Mouse (Mus musculus) cerebellum, adult 2 months (tissue): ENCODE data around the gene Ptbp3. TPM values are rescaled to one million over a fixed set of nuclear protein-coding genes. Genes with fewer than 3 reads are reported as not detected.

Experiments
- DNase-seq, 2 experiments: peaks; one replicate each; pipeline ENCODE4 v3.0.0; 2021
- H3K27ac ChIP-seq: fragments of 200-500 bp; 2 replicates; pipeline ENCODE4 v1.5.1; 2012; ENCODE audit warnings: low read length, control low read depth, inconsistent platforms; ENCODE audit not compliant: insufficient read depth
- H3K27me3 ChIP-seq: fragments of 200-500 bp; 2 replicates; pipeline ENCODE4 v1.6.1; 2012; ENCODE audit warnings: inconsistent platforms, mild to moderate bottlenecking, low read length, moderate library complexity; ENCODE audit not compliant: control insufficient read depth, insufficient read depth
- H3K4me1 ChIP-seq: fragments of 200-500 bp; 2 replicates; pipeline ENCODE4 v1.6.1; 2011; ENCODE audit warnings: low read length; ENCODE audit not compliant: control insufficient read depth, insufficient read depth
- H3K4me3 ChIP-seq: fragments of 200-500 bp; replicated peaks from 2 replicates; pipeline ENCODE3; 2011; ENCODE audit warnings: mild to moderate bottlenecking, low read depth, low read length, control low read depth; ENCODE audit not compliant: insufficient read depth
- CTCF ChIP-seq: fragments of 200-500 bp; IDR thresholded peaks from 2 replicates; pipeline ENCODE4 v1.5.1; 2011; ENCODE audit warnings: low read depth, mild to moderate bottlenecking, control low read depth, low read length, moderate library complexity, borderline replicate concordance; ENCODE audit not compliant: insufficient read depth
- POLR2A ChIP-seq: fragments of 200-500 bp; IDR thresholded peaks from 2 replicates; pipeline ENCODE4 v1.6.1; 2011; ENCODE audit warnings: low read length, control low read depth, borderline replicate concordance; ENCODE audit not compliant: insufficient read depth
- WGBS: fragments of 180-500 bp; shearing (Covaris S2); methylation state at CpG from one replicate; pipeline ENCODE4 v1.1.7; 2018; 5-methylcytosine and 5-hydroxymethylcytosine counted together
- polyA plus RNA-seq: library from polyadenylated mRNA; depleted of rRNA; stranded (reverse); fragments of >200 nt; gene quantifications from 2 replicates; pipeline ENCODE4 v1.2.3, GENCODE M21; 2012

Ptbp3 gene
- polyA plus RNA-seq, 1 experiment, result 6.7 TPM

- 70% methylated on average over 11 of the region's 11 CpGs for WGBS
- no peaks in the 10 kb centered on the region for H3K27me3 ChIP-seq
- no peak overlapping the region for H3K4me3 ChIP-seq
- DNase-seq, result no peak
- H3K4me1 ChIP-seq, result no peaks in the 10 kb centered on the region
- H3K27ac ChIP-seq, result no peak overlapping the region
- TF ChIP-seq POLR2A (no peak), CTCF (no peak)
Measured at GRCm38 (mm10) chr4:59461116-59461727, 87.9 kb downstream of the Ptbp3 start.

DNA sequence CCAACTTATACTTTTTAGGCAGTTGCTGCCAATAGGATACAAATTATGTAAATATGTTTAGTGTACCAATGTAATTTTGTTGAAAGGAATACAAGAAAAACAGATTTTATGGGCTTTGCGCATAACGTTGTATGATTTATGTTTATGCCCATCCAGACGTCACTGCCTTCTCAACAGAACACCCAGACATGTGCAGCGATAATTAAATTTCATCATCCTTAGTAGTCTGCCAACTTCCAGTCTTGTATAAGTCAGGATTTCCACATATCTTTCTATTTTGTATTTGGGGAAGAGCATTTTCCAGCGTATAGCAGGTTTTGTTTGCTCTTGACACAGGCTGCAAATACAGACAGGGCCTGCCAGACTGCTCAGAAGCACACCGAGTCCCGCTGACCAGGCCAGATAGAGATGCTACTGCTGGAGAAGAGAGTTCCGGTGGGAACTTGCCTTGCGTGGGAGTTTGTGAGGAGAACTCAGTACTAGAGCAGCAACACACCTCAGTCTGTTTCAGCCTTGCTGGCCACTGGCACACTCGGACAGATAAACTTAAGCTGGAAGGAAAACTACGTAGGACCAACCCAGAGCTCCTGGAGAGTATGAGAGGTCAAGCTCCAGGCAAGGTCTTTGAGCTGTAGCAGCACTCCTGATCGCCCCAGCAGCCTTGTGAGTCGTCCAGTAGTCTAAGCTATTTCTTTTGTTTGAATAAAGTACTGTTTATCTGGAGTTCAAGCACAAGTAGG is 89.8 kb downstream of the Ptbp3 start:
- no peak overlapping the region for H3K4me3 ChIP-seq
- no peaks in the 10 kb centered on the region for H3K4me1 ChIP-seq
- H3K27me3 ChIP-seq, result no peaks in the 10 kb centered on the region
- TF ChIP-seq CTCF, result no peak
- no peak for TF ChIP-seq POLR2A
- 85% methylated on average over 13 of the region's 13 CpGs for WGBS
- DNase-seq, result no peak
- no peak overlapping the region for H3K27ac ChIP-seq

DNA sequence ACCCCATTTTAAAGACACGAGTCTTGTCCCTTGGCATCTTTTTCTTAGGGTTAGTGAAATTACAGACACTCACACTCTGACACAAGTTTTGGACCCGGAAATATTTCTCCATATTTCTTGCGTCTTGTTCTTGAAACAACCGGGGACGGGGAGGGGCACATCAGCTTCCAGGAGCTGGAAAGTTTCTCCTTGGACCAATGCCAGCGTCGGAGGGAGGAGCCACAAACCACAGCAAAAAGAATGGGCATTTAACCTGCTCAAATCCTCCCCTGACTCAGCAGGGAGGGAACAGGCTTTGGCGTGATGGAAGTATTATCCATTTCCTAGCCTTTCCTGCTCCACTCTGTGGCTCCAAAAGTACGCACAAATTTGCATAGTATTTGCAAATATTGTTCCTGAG is 91.2 kb downstream of the Ptbp3 start:
- DNase-seq, result no peak
- TF ChIP-seq POLR2A, result no peak
- no peak for TF ChIP-seq CTCF
- H3K4me3 ChIP-seq, result no peak overlapping the region
- no peaks in the 10 kb centered on the region for H3K27me3 ChIP-seq
- WGBS, result 18% methylated on average over 9 of the region's 9 CpGs
- H3K4me1 ChIP-seq, result no peaks in the 10 kb centered on the region
- no peak overlapping the region for H3K27ac ChIP-seq

GRCm38 (mm10) chr4:59457091-59457490 is 92.1 kb downstream of the Ptbp3 start:
- no peak for DNase-seq
- TF ChIP-seq CTCF (no peak), POLR2A (no peak)
- Histone ChIP-seq H3K27ac (no peak overlapping the region), H3K27me3 (no peaks in the 10 kb centered on the region), H3K4me3 (no peak overlapping the region), H3K4me1 (no peaks in the 10 kb centered on the region)
- WGBS, result 90% methylated on average over 5 of the region's 5 CpGs

DNA sequence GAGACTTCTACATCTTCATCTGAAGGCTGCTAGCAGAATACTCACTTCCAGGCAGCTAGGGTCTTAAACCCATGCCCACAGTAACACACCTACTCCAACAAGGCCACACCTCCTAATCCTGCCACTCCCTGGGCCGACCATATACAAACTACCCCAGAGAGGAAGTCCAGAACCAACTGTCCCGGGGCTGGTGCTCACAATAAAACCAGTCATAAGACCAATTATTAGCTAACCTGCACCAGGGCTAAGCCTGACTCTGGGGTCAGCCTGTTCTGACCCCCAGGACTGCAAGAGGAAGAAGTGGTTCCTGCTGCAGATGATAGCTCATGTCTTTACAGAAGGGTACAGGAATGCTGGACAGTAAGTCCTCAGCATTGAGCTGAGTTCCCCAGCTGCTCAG is 93.7 kb downstream of the Ptbp3 start:
- H3K27ac ChIP-seq, result no peak overlapping the region
- no peak for DNase-seq
- WGBS, result 81% methylated on average over 2 of the region's 2 CpGs
- no peak overlapping the region for H3K4me3 ChIP-seq
- no peaks in the 10 kb centered on the region for H3K4me1 ChIP-seq
- TF ChIP-seq POLR2A (no peak), CTCF (no peak)
- no peaks in the 10 kb centered on the region for H3K27me3 ChIP-seq

DNA sequence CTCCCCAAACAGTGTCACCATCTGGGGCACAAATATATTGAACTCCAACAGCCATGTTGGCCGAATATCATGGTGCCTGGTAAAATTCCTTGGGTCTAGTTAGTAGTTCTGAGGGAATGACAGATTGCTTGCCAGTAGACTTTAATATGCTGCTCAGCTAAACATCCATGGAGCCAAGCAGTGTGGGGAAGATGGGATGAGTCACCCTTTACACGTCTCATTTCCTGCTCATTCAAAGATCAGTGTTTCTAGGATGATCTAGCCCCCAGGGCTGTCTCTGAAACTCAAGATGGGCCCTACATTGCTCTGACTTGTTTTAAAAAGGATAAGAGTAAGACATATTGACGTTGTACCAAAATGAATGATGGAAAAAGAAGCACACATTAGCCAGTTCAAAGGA is 95.1 kb downstream of the Ptbp3 start:
- no peak for DNase-seq
- 73% methylated on average over 3 of the region's 3 CpGs for WGBS

DNA sequence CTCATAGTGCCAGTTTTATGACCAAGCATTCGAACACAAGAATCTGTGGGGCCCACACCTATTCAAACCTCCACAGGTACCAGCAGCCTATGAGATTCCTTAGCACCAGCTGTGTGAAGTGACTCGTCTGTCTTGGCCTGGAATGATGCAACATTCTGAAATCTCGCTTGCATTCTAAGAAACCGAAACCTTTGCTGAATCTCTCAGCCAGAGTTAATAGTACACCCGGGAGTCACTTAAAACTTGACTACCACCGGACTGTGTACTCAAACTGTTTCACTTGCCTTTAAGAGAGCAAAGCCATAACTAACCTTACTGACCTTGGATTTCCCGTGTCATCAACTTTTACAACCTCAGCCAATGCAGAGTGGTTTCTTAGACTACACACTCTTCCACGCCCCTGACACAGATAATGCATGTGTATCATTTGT is 96.6 kb downstream of the Ptbp3 start:
- TF ChIP-seq POLR2A, result no peak
- no peak for TF ChIP-seq CTCF
- Histone ChIP-seq H3K27me3 (no peaks in the 10 kb centered on the region), H3K27ac (no peak overlapping the region), H3K4me1 (no peaks in the 10 kb centered on the region), H3K4me3 (no peak overlapping the region)
- WGBS, result 91% methylated on average over 8 of the region's 8 CpGs
- no peak for DNase-seq

More for the DNA sequence above, 95.1 kb downstream of the Ptbp3 start:
- Histone ChIP-seq H3K4me3 (no peak overlapping the region), H3K27me3 (no peaks in the 10 kb centered on the region), H3K4me1 (no peaks in the 10 kb centered on the region), H3K27ac (no peak overlapping the region)
- TF ChIP-seq POLR2A, result no peak
- TF ChIP-seq CTCF, result no peak

DNA sequence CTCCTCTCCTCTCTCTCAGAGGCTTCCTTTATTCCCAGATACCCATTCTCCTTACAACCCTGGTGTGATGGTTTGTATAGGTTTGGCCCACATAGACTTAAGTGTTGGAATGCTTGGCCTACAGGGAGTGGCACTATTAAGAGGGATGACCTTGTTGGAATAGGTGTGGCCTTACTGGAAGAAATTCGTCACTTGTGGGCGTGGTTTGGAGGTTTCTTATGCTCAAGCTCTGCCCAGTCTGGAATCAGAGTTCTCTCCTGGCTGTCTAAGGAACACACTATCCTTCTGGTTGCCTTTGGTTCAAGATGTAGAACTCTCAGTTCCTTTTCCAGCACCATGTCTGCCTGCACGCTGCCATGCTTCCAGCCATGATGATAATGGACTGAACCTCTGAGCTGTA is 98.3 kb downstream of the Ptbp3 start:
- no peak for TF ChIP-seq POLR2A
- no peak for TF ChIP-seq CTCF
- Histone ChIP-seq H3K27me3 (no peaks in the 10 kb centered on the region), H3K4me1 (no peaks in the 10 kb centered on the region), H3K27ac (no peak overlapping the region), H3K4me3 (no peak overlapping the region)
- no peak for DNase-seq
- WGBS, result 85% methylated on average over 3 of the region's 3 CpGs
